Mouse (Mus musculus): ENCODE measurements around the gene Pde4a.
A peak's percentile ranks its signal among the peaks of the same experiment; 100 is the strongest.
"Not testable (repeated sequence)": the region's sequence is repeated elsewhere in the genome, so short reads cannot be mapped to it uniquely, and the experiment has no call there.

The Pde4a gene

GRCm38 (mm10) chr9:21219820-21220219 is 54.3 kb downstream of the Pde4a start:
- DNase-seq (ENCODE audit: low read depth, low spot score): no peak

- DNase-seq (ENCODE audit: low read depth, low spot score): peak; percentile 78
Measured at GRCm38 (mm10) chr9:21220490-21221382, 55.2 kb downstream of the Pde4a start.

- peak; percentile 62 for DNase-seq (ENCODE audit: low read depth, low spot score)
Measured at GRCm38 (mm10) chr9:21221383-21221929, 55.9 kb downstream of the Pde4a start.

GRCm38 (mm10) chr9:21223490-21223889 is 58.0 kb downstream of the Pde4a start:
- not testable (repeated sequence) for DNase-seq (ENCODE audit: low read depth, low spot score)

- DNase-seq (ENCODE audit: low read depth, low spot score): no peak
Measured at GRCm38 (mm10) chr9:21223906-21224305, 58.4 kb downstream of the Pde4a start.

- DNase-seq (ENCODE audit: low read depth, low spot score): peak; percentile 45
Measured at GRCm38 (mm10) chr9:21224576-21225414, 59.3 kb downstream of the Pde4a start.

GRCm38 (mm10) chr9:21225415-21225758 is 59.9 kb downstream of the Pde4a start:
- DNase-seq (ENCODE audit: low read depth, low spot score): no peak

- no peak for DNase-seq (ENCODE audit: low read depth, low spot score)
Measured at GRCm38 (mm10) chr9:21227342-21227741, 61.8 kb downstream of the Pde4a start.

GRCm38 (mm10) chr9:21231551-21231950 is 66.0 kb downstream of the Pde4a start:
- no peak for DNase-seq (ENCODE audit: low read depth, low spot score)

- DNase-seq (ENCODE audit: low read depth, low spot score): no peak
Measured at GRCm38 (mm10) chr9:21232867-21233266, 67.4 kb downstream of the Pde4a start.

- DNase-seq (ENCODE audit: low read depth, low spot score): no peak
Measured at GRCm38 (mm10) chr9:21233366-21233765, 67.9 kb downstream of the Pde4a start.

GRCm38 (mm10) chr9:21233805-21234204 is 68.3 kb downstream of the Pde4a start:
- no peak for DNase-seq (ENCODE audit: low read depth, low spot score)

GRCm38 (mm10) chr9:21235341-21235740 is 69.8 kb downstream of the Pde4a start:
- DNase-seq (ENCODE audit: low read depth, low spot score): no peak

GRCm38 (mm10) chr9:21236991-21237367 is 71.5 kb downstream of the Pde4a start:
- no peak for DNase-seq (ENCODE audit: low read depth, low spot score)

GRCm38 (mm10) chr9:21237368-21238003 is 72.0 kb downstream of the Pde4a start:
- DNase-seq (ENCODE audit: low read depth, low spot score): no peak

- DNase-seq (ENCODE audit: low read depth, low spot score): no peak
Measured at GRCm38 (mm10) chr9:21238004-21238732, 72.7 kb downstream of the Pde4a start.

- peak; percentile 54 for DNase-seq (ENCODE audit: low read depth, low spot score)
Measured at GRCm38 (mm10) chr9:21238733-21239464, 73.4 kb downstream of the Pde4a start, which contains the start of gene Keap1. Keap1 (minus strand) TSS chr9:21239361.

GRCm38 (mm10) chr9:21239465-21239848 is 73.9 kb downstream of the Pde4a start:
- DNase-seq (ENCODE audit: low read depth, low spot score): no peak

GRCm38 (mm10) chr9:21241343-21241742 is 75.8 kb downstream of the Pde4a start:
- DNase-seq (ENCODE audit: low read depth, low spot score): no peak

GRCm38 (mm10) chr9:21243826-21244427 is 78.4 kb downstream of the Pde4a start:
- no peak for DNase-seq (ENCODE audit: low read depth, low spot score)

Measured in embryo, embryonic 11.5 days (tissue).